8 mouse cellular contexts compared by ENCODE assay signal in genomic region chr2:32362817-32363340, GRCm38 (mm10). TPM values are rescaled to one million over a fixed set of nuclear protein-coding genes. Genes with fewer than 3 reads are reported as not detected.
DNase-seq lines count a peak whose midpoint lies in the region; ATAC-seq lines count a peak whose summit lies in the region.

No protein-coding gene starts in this region.

- ATAC-seq in hindbrain, embryonic 14.5 days (ENCODE audit: low FRiP score): peak; percentile 84

- peak; percentile 90 for DNase-seq in NIH3T3 (ENCODE audit: low read depth)
- peak; percentile 97 for DNase-seq in cerebellum, postnatal 10 days
- DNase-seq in frontal cortex, postnatal 25 days (ENCODE audit: low spot score in 2 of 2): peak; percentile 81 to 82
- DNase-seq in hindbrain, embryonic 14.5 days (ENCODE audit: low spot score): peak; percentile 91
- peak; percentile 92 for DNase-seq in left cerebral cortex, adult 18-20 months (ENCODE audit: low spot score in 2 of 2)
- DNase-seq in retina, postnatal 7 days (ENCODE audit: low read depth, low spot score): peak; percentile 88
- peak; percentile 86 to 96 for DNase-seq in urinary bladder, adult 18-20 months (ENCODE audit: low spot score in 2 of 2)

- peaks cover 33% of the 10 kb centered on the region for H3K36me3 ChIP-seq in hindbrain, embryonic 14.5 days (replicated peaks; ENCODE audit: control insufficient read depth, insufficient read depth)
- H3K36me3 ChIP-seq in macrophage (ENCODE audit: inconsistent target): peaks cover 15% of the 10 kb centered on the region

- H3K4me2 ChIP-seq in hindbrain, embryonic 14.5 days (replicated peaks): peak overlapping the region; percentile 85

- H3K4me1 ChIP-seq in hindbrain, embryonic 14.5 days (replicated peaks; ENCODE audit: control insufficient read depth, insufficient read depth, low read length): peaks cover 17% of the 10 kb centered on the region

- under 1% methylated on average over 53 of the region's 53 CpGs for WGBS in hindbrain, embryonic 14.5 days
- under 1% methylated on average over 43 of the region's 53 CpGs for WGBS in macrophage (ENCODE audit: missing documents)

- H3K4me3 ChIP-seq in hindbrain, embryonic 14.5 days (replicated peaks; ENCODE audit: low read length): peak overlapping the region; percentile 75
- peak overlapping the region; percentile 81 for H3K4me3 ChIP-seq in macrophage (ENCODE audit: inconsistent target)

- H3K9me3 ChIP-seq in hindbrain, embryonic 14.5 days (ENCODE audit: control insufficient read depth, low read length): no peaks in the 10 kb centered on the region

- peak overlapping the region; percentile 83 for H3K27ac ChIP-seq in hindbrain, embryonic 14.5 days
- peak overlapping the region; percentile 82 for H3K27ac ChIP-seq in macrophage

- H3K9ac ChIP-seq in hindbrain, embryonic 14.5 days: peak overlapping the region; percentile 88

- peaks cover 3% of the 10 kb centered on the region; the same call in 1 of the 2 replicates for H3K79me2 ChIP-seq in macrophage (ENCODE audit: inconsistent target)

- H3K27me3 ChIP-seq in hindbrain, embryonic 14.5 days (ENCODE audit: control insufficient read depth, insufficient read depth, low read length): 0 out of 2 replicates have a peak, but pooled peaks cover 8% of the 10 kb centered on the region

RNA-seq across cellular contexts. Expression of gene Dnm1, which starts 9.7 kb away (rescaled TPM):
- 123 and 132 TPM in 2 replicates for polyA plus RNA-seq in hindbrain, embryonic 14.5 days (2014; fragmentation: Nextera tagmentation; extraction: Ambion mirVana)
- total RNA-seq in left cerebral cortex, adult 18-20 months (2021): 1,000 to 10,000 TPM; 1,236 to 1,244 TPM
- total RNA-seq in macrophage (2018; cell fraction: chromatin; rRNA removed): 1 to 10 TPM in 23 of 26 experiments, under 1 TPM in 3; 0.59 to 5.7 (median 1.7) TPM
- total RNA-seq in macrophage (2018; cell fraction: cytosol; rRNA removed): under 1 TPM in 23 of 26 experiments, not detected in 3; 0.07 to 0.44 (median 0.18) TPM
- 1 to 10 TPM in 5 of 26 experiments, under 1 TPM in 19, not detected in 2; 0.14 to 2.5 (median 0.55) TPM for total RNA-seq in macrophage (2018; cell fraction: nucleus; rRNA removed)
- 0.23 TPM in 1 of 3 replicates, not detected in the others for polyA plus RNA-seq in macrophage (2018)

RNA-seq across cellular contexts. Expression of gene Ciz1, which starts 10.8 kb away (rescaled TPM):
- polyA plus RNA-seq in hindbrain, embryonic 14.5 days (2014; fragmentation: Nextera tagmentation; extraction: Ambion mirVana): 47.5 and 49.1 TPM in 2 replicates
- 10 to 100 TPM; 66.4 to 78.3 TPM for total RNA-seq in left cerebral cortex, adult 18-20 months (2021)
- 100 to 1,000 TPM in 21 of 26 experiments, 10 to 100 TPM in 5; 61.3 to 303 (median 196) TPM for total RNA-seq in macrophage (2018; cell fraction: chromatin; rRNA removed)
- total RNA-seq in macrophage (2018; cell fraction: cytosol; rRNA removed): 10 to 100 TPM; 39.2 to 71.1 (median 59.6) TPM
- 100 to 1,000 TPM in 15 of 26 experiments, 10 to 100 TPM in 11; 48.7 to 209 (median 106) TPM for total RNA-seq in macrophage (2018; cell fraction: nucleus; rRNA removed)
- polyA plus RNA-seq in macrophage (2018): 35.3 to 118 TPM (median 57.2 TPM) in 3 replicates

RNA-seq across cellular contexts. Expression of gene 1110008P14Rik, which starts 18.9 kb away (rescaled TPM):
- 170 and 175 TPM in 2 replicates for polyA plus RNA-seq in hindbrain, embryonic 14.5 days (2014; fragmentation: Nextera tagmentation; extraction: Ambion mirVana)
- 100 to 1,000 TPM; 283 to 350 TPM for total RNA-seq in left cerebral cortex, adult 18-20 months (2021)
- 1 to 10 TPM in 17 of 26 experiments, under 1 TPM in 6, not detected in 3; 0.50 to 6.7 (median 1.9) TPM for total RNA-seq in macrophage (2018; cell fraction: chromatin; rRNA removed)
- 10 to 100 TPM; 27.8 to 59.2 (median 41.6) TPM for total RNA-seq in macrophage (2018; cell fraction: cytosol; rRNA removed)
- total RNA-seq in macrophage (2018; cell fraction: nucleus; rRNA removed): 10 to 100 TPM in 9 of 26 experiments, 1 to 10 TPM in 17; 2.4 to 15.6 (median 7.9) TPM
- polyA plus RNA-seq in macrophage (2018): 22.2 to 62.2 TPM (median 53.7 TPM) in 3 replicates

RNA-seq across cellular contexts. Expression of gene Lcn2, which starts 25.2 kb away (rescaled TPM):
- 0.78 and 1.3 TPM in 2 replicates for polyA plus RNA-seq in hindbrain, embryonic 14.5 days (2014; fragmentation: Nextera tagmentation; extraction: Ambion mirVana)
- under 1 TPM; 0.77 to 0.84 TPM for total RNA-seq in left cerebral cortex, adult 18-20 months (2021)
- 10 to 100 TPM in 4 of 26 experiments, 1 to 10 TPM in 13, not detected in 9; 1.6 to 11.4 (median 6.5) TPM for total RNA-seq in macrophage (2018; cell fraction: chromatin; rRNA removed)
- total RNA-seq in macrophage (2018; cell fraction: cytosol; rRNA removed): 10 to 100 TPM in 15 of 26 experiments, 1 to 10 TPM in 11; 4.2 to 76.7 (median 18.4) TPM
- total RNA-seq in macrophage (2018; cell fraction: nucleus; rRNA removed): 10 to 100 TPM in 15 of 26 experiments, 1 to 10 TPM in 10, not detected in 1; 1.3 to 64.8 (median 12.7) TPM
- polyA plus RNA-seq in macrophage (2018): 2.6 to 16.1 TPM (median 12.6 TPM) in 3 replicates

RNA-seq across cellular contexts. Expression of gene Ptges2, which starts 32.8 kb away (rescaled TPM):
- polyA plus RNA-seq in hindbrain, embryonic 14.5 days (2014; fragmentation: Nextera tagmentation; extraction: Ambion mirVana): 58.1 and 58.9 TPM in 2 replicates
- 10 to 100 TPM; 49.5 to 51.2 TPM for total RNA-seq in left cerebral cortex, adult 18-20 months (2021)
- 10 to 100 TPM in 1 of 26 experiments, 1 to 10 TPM in 23, under 1 TPM in 2; 0.92 to 12.7 (median 4.5) TPM for total RNA-seq in macrophage (2018; cell fraction: chromatin; rRNA removed)
- total RNA-seq in macrophage (2018; cell fraction: cytosol; rRNA removed): 10 to 100 TPM in 16 of 26 experiments, 1 to 10 TPM in 10; 5.4 to 14.4 (median 10.7) TPM
- total RNA-seq in macrophage (2018; cell fraction: nucleus; rRNA removed): 10 to 100 TPM in 3 of 26 experiments, 1 to 10 TPM in 23; 1.9 to 11.9 (median 5.4) TPM
- 7.9 to 14.2 TPM (median 9.4 TPM) in 3 replicates for polyA plus RNA-seq in macrophage (2018)

Comparison
In these comparisons a context has a peak if more than half of its experiments do, and no peak if none do; other contexts are left out.
1. Peak in every context shown above with its lines: DNase-seq, ATAC-seq, H3K4me3 ChIP-seq and H3K27ac ChIP-seq.
2. RNA of gene Dnm1, which starts 9.7 kb away (polyA plus RNA-seq): 123 to 132 TPM in hindbrain, embryonic 14.5 days; 0.23 TPM in macrophage; every median in the first group is over 100 times any median in the second.